Mouse (Mus musculus) heart, adult 2 months (tissue): ENCODE measurements at regions not wholly inside any gene's neighbourhood (a gene's known extent, or its start where the extent isn't known, plus 50 kb on each side); places are given as distances from the start of the nearest gene placed in this dataset.
A peak's percentile ranks its signal among the peaks of the same experiment; 100 is the strongest.

Source experiments
- DNase-seq, 2 experiments: peaks; one replicate each; pipeline ENCODE4 v3.0.0; 2021
- H3K27ac ChIP-seq: fragments of 200-600 bp; 2 replicates; pipeline ENCODE4 v1.8.1; 2022
- H3K27me3 ChIP-seq: fragments of 200-500 bp; 2 replicates; pipeline ENCODE4 v1.6.1; 2012; ENCODE audit warnings: mild to moderate bottlenecking, low read length, inconsistent platforms, mixed read lengths; ENCODE audit not compliant: control insufficient read depth, insufficient read depth
- H3K36me3 ChIP-seq: fragments of 200-500 bp; 2 replicates; pipeline ENCODE4 v1.6.1; 2012; ENCODE audit warnings: low read length, inconsistent platforms; ENCODE audit not compliant: control insufficient read depth, insufficient read depth
- H3K4me1 ChIP-seq: fragments of 200-500 bp; 2 replicates; pipeline ENCODE4 v1.6.1; 2011; ENCODE audit warnings: low read length; ENCODE audit not compliant: control insufficient read depth, insufficient read depth
- H3K4me3 ChIP-seq: fragments of 200-600 bp; 2 replicates; pipeline ENCODE4 v1.8.1; 2022
- H3K79me2 ChIP-seq: fragments of 200-500 bp; replicated peaks from 2 replicates; pipeline ENCODE4 v1.6.1; 2012; ENCODE audit warnings: mild to moderate bottlenecking, inconsistent platforms, low read length, moderate library complexity, mixed read lengths; ENCODE audit not compliant: control insufficient read depth, insufficient read depth
- H3K9ac ChIP-seq: fragments of 200-500 bp; 2 replicates; pipeline ENCODE4 v1.6.1; 2012; ENCODE audit warnings: low read depth, mild to moderate bottlenecking, control low read depth, inconsistent platforms, low read length, mixed read lengths
- CTCF ChIP-seq: fragments of 200-600 bp; IDR thresholded peaks from 2 replicates; pipeline ENCODE4 v1.8.1; 2022; ENCODE audit warnings: antibody characterized with exemption, mild to moderate bottlenecking, moderate library complexity
- EP300 ChIP-seq: fragments of 200-500 bp; IDR thresholded peaks from 2 replicates; pipeline ENCODE4 v1.6.1; 2011; ENCODE audit warnings: low read depth, low read length, control low read depth; ENCODE audit not compliant: insufficient read depth
- POLR2A ChIP-seq: fragments of 200-500 bp; IDR thresholded peaks from 2 replicates; pipeline ENCODE4 v1.6.1; 2011; ENCODE audit warnings: mild to moderate bottlenecking, low read depth, low read length, control low read depth; ENCODE audit not compliant: insufficient read depth
- WGBS: fragments of 180-500 bp; shearing (Covaris S2); methylation state at CpG from one replicate; pipeline ENCODE4 v1.1.7; 2018; 5-methylcytosine and 5-hydroxymethylcytosine counted together
- intact Hi-C: fragments of 180-260 bp; cut with DNase I; formaldehyde crosslinking; loops from one replicate; pipeline ENCODE4 v1.15.1; 2025

DNA sequence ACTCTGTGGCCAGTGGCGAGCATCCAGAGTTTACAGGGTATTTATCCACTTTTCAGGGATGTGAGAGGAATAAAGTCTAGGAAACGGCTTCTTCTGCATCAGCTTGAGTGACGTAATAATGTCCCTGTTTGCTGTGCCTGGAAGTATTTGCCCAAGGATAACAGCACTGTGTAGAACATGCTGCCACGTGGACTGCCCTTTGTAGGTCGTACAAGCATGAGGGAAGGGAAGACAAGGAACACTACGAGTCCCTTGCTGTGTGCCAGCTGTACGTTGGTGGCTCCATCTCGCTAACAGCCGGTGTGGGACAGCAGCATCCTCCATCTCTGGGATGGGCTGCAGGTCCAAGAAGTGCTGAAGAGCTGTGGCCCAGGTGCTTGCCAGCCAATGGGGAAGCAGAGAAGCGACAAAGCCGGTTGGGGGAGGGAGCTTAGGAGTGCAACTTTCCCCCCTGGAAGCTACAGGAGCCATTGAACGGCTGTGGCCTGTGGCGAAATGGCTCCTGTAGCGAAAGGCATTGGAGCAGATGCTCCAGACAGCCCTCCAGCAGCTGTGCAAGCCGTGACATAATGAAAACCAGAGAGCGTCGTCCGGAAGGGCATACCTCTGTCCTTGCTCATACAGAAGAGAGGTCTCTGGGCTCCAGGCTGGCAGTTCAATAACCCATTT, 65.0 kb upstream of the Epcam start:
- 70% methylated on average over 18 of the region's 18 CpGs for WGBS
- H3K27me3 ChIP-seq = no peaks in the 10 kb centered on the region
- H3K4me3 ChIP-seq = no peak overlapping the region
- DNase-seq = no peak
- H3K36me3 ChIP-seq = no peaks in the 10 kb centered on the region
- TF ChIP-seq EP300 (no peak), POLR2A (no peak), CTCF (no peak)
- no peaks in the 10 kb centered on the region for H3K79me2 ChIP-seq
- H3K4me1 ChIP-seq = peaks cover 2% of the 10 kb centered on the region
- H3K27ac ChIP-seq = no peak overlapping the region; the same call in 1 of the 2 replicates
- intact Hi-C loops = loop anchor here (1.0 to 5.0 kb wide), 4 partner anchors 40 to 534 kb away; partner anchors contain the start of gene Stpg4
- H3K9ac ChIP-seq = no peak overlapping the region

- DNase-seq = peak; percentile 89 to 97
- H3K27me3 ChIP-seq = no peaks in the 10 kb centered on the region
- intact Hi-C loops = loop anchor here (1.0 to 5.0 kb wide), 4 partner anchors 41 to 534 kb away; partner anchors contain the start of gene Stpg4
- TF ChIP-seq POLR2A = peak; percentile 33; the same call in 1 of the 2 replicates
- peak; percentile 100 for TF ChIP-seq EP300
- peak; percentile 100 for TF ChIP-seq CTCF
- 10% methylated on average over 18 of the region's 18 CpGs for WGBS
- H3K9ac ChIP-seq = 0 out of 2 replicates have a peak overlapping the region, but pooled peaks have one; percentile 15
- H3K79me2 ChIP-seq = no peaks in the 10 kb centered on the region
- peak overlapping the region; percentile 22; the same call in 1 of the 2 replicates for H3K27ac ChIP-seq
- H3K4me3 ChIP-seq = no peak overlapping the region
- H3K36me3 ChIP-seq = no peaks in the 10 kb centered on the region
- peaks cover 2% of the 10 kb centered on the region for H3K4me1 ChIP-seq
Measured at GRCm38 (mm10) chr17:87571345-87571932, 64.3 kb upstream of the Epcam start.

DNA sequence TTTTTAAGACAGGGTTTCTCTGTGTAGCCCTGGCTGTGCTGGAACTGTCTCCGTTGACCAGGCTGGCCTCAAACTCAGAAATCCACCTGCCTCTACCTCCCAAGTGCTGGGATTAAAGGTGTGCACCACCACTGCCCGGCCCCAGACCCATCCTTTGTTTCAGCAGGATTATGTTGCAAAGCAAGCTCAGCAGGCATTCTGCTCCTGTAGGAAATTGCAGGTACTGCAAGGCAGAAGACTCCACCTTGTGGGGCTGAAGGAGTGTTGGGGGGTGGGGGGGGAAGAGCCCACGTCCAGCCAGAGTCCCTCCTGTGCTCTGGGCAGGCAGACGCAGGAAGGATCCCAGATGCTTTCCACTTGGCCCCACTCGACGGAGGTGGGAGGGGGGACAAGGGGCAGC, 52.2 kb upstream of the Epcam start:
- 56% methylated on average over 6 of the region's 6 CpGs for WGBS
- H3K9ac ChIP-seq = no peak overlapping the region
- no peaks in the 10 kb centered on the region for H3K27me3 ChIP-seq
- no peaks in the 10 kb centered on the region for H3K36me3 ChIP-seq
- intact Hi-C loops = no loop called here
- H3K27ac ChIP-seq = no peak overlapping the region
- DNase-seq = no peak
- TF ChIP-seq EP300 (no peak), POLR2A (no peak), CTCF (no peak)
- no peaks in the 10 kb centered on the region for H3K4me1 ChIP-seq
- H3K4me3 ChIP-seq = no peak overlapping the region
- no peaks in the 10 kb centered on the region for H3K79me2 ChIP-seq

- Histone ChIP-seq H3K79me2 (no peaks in the 10 kb centered on the region), H3K4me1 (no peaks in the 10 kb centered on the region), H3K4me3 (no peak overlapping the region), H3K27ac (no peak overlapping the region), H3K9ac (no peak overlapping the region), H3K27me3 (no peaks in the 10 kb centered on the region), H3K36me3 (no peaks in the 10 kb centered on the region)
- 69% methylated on average over 6 of the region's 6 CpGs for WGBS
- no peak for TF ChIP-seq POLR2A
- TF ChIP-seq EP300 = no peak
- no peak for TF ChIP-seq CTCF
- DNase-seq = no peak
- intact Hi-C loops = no loop called here
Measured at GRCm38 (mm10) chr17:87585355-87585754, 50.4 kb upstream of the Epcam start.
